In the genomic region with DNA sequence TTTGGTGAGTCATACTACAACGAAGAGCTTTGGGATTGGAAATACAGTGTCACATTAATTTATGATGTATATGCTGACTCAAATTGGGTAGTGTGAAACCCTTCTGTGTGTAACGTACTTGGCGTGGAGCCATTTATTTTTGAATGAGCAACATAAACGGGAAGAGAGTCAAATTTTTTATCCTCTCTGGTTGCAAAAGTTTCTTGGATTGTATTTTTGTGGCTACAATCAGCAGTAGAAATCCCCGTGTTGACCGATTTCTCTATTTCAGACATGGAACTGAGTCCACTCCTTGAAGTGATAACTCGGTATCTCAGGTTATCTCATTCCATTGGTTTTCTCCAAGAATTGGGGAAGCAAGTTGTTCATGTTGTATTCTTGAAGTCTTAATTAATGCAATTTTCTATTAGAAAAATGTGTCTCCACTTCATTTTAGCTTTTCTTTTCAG, we compare ENCODE assay signal across 8 mouse cellular contexts. TPM values are rescaled to one million over a fixed set of nuclear protein-coding genes. Genes with fewer than 3 reads are reported as not detected.
A peak's percentile ranks its signal among the peaks of the same experiment; 100 is the strongest.
DNase-seq lines count a peak whose midpoint lies in the region; ATAC-seq and TF ChIP-seq lines count a peak whose summit lies in the region.

No protein-coding gene starts in this region.

- H3K36me3 ChIP-seq in embryonic facial prominence, embryonic 12.5 days: no peaks in the 10 kb centered on the region
- H3K36me3 ChIP-seq in limb, embryonic 12.5 days: no peaks in the 10 kb centered on the region; the same call in 1 of the 2 replicates
- H3K36me3 ChIP-seq in neural tube, embryonic 14.5 days (ENCODE audit: control insufficient read depth, insufficient read depth, low read length): no peaks in the 10 kb centered on the region

- no peaks in the 10 kb centered on the region for H3K27me3 ChIP-seq in embryonic facial prominence, embryonic 12.5 days
- H3K27me3 ChIP-seq in limb, embryonic 12.5 days: no peaks in the 10 kb centered on the region
- no peaks in the 10 kb centered on the region for H3K27me3 ChIP-seq in neural tube, embryonic 14.5 days (ENCODE audit: control insufficient read depth, insufficient read depth, low read length)

- ATAC-seq in embryonic facial prominence, embryonic 12.5 days (ENCODE audit: insufficient number of reproducible peaks, insufficient read depth, low FRiP score, low TSS enrichment): no peak
- no peak for ATAC-seq in limb, embryonic 12.5 days (ENCODE audit: insufficient number of reproducible peaks, insufficient read depth, low FRiP score, low TSS enrichment, low read depth)
- no peak for ATAC-seq in neural tube, embryonic 14.5 days (ENCODE audit: low read depth)
- no peak for ATAC-seq in megakaryocyte-erythroid progenitor cell, adult 5-6 weeks (replicated peaks; ENCODE audit: low FRiP score, low TSS enrichment, poor library complexity, severe bottlenecking)

- no peak for TF ChIP-seq POLR2A in lung, adult 2 months (IDR thresholded peaks at IDR 0.05; ENCODE audit: borderline replicate concordance, extremely low read depth, low read depth, low read length)

- H3K4me2 ChIP-seq in embryonic facial prominence, embryonic 12.5 days (replicated peaks): peak overlapping the region; percentile 83
- H3K4me2 ChIP-seq in limb, embryonic 12.5 days: peak overlapping the region; percentile 86
- H3K4me2 ChIP-seq in neural tube, embryonic 14.5 days (ENCODE audit: low read depth, low read length): peak overlapping the region; percentile 89

- no peak for TF ChIP-seq CTCF in lung, adult 2 months (IDR thresholded peaks at IDR 0.05; ENCODE audit: insufficient read depth, low read length)

- H3K4me1 ChIP-seq in lung, adult 2 months (ENCODE audit: control insufficient read depth, insufficient read depth, low read length): peaks cover 29% of the 10 kb centered on the region
- H3K4me1 ChIP-seq in embryonic facial prominence, embryonic 12.5 days: peaks cover 17% of the 10 kb centered on the region
- peaks cover 24% of the 10 kb centered on the region for H3K4me1 ChIP-seq in limb, embryonic 12.5 days (replicated peaks)
- peaks cover 18% of the 10 kb centered on the region for H3K4me1 ChIP-seq in neural tube, embryonic 14.5 days (ENCODE audit: control insufficient read depth, insufficient read depth, low read length)

- DNase-seq in lung, adult 2 months: no peak
- no peak for DNase-seq in lung, postnatal 4 days
- no peak for DNase-seq in layer of hippocampus, postnatal 36 days
- no peak for DNase-seq in layer of hippocampus, adult 18-20 months (ENCODE audit: low spot score in 2 of 2)

- 1% methylated on average over 7 of the region's 7 CpGs for WGBS in lung, adult 2 months
- 7% methylated on average over 7 of the region's 7 CpGs for WGBS in embryonic facial prominence, embryonic 12.5 days
- WGBS in limb, embryonic 12.5 days: 6% methylated on average over 7 of the region's 7 CpGs
- WGBS in neural tube, embryonic 14.5 days: 8% methylated on average over 7 of the region's 7 CpGs

- peak overlapping the region; percentile 91 for H3K4me3 ChIP-seq in lung, adult 2 months (replicated peaks; ENCODE audit: extremely low read depth, low read depth, low read length)
- peak overlapping the region; percentile 98 for H3K4me3 ChIP-seq in embryonic facial prominence, embryonic 12.5 days
- peak overlapping the region; percentile 95 for H3K4me3 ChIP-seq in limb, embryonic 12.5 days (replicated peaks)
- H3K4me3 ChIP-seq in neural tube, embryonic 14.5 days (ENCODE audit: low read depth, low read length): peak overlapping the region; percentile 100

- peak overlapping the region; percentile 99 for H3K9ac ChIP-seq in embryonic facial prominence, embryonic 12.5 days
- peak overlapping the region; percentile 99 for H3K9ac ChIP-seq in limb, embryonic 12.5 days (replicated peaks)
- H3K9ac ChIP-seq in neural tube, embryonic 14.5 days (replicated peaks; ENCODE audit: low read depth, low read length): peak overlapping the region; percentile 98

- H3K9me3 ChIP-seq in embryonic facial prominence, embryonic 12.5 days: no peaks in the 10 kb centered on the region
- H3K9me3 ChIP-seq in limb, embryonic 12.5 days: no peaks in the 10 kb centered on the region
- H3K9me3 ChIP-seq in neural tube, embryonic 14.5 days (ENCODE audit: control insufficient read depth, low read length): no peaks in the 10 kb centered on the region

- no peak overlapping the region for H3K27ac ChIP-seq in embryonic facial prominence, embryonic 12.5 days
- peak overlapping the region; percentile 99 for H3K27ac ChIP-seq in limb, embryonic 12.5 days
- peak overlapping the region; percentile 100; the same call in 1 of the 2 replicates for H3K27ac ChIP-seq in neural tube, embryonic 14.5 days (ENCODE audit: low read depth, low read length)

RNA-seq across cellular contexts. Expression of a gene that starts 1.3 kb away (rescaled TPM):
- polyA plus RNA-seq in lung, adult 2 months (2012; rRNA removed): 18.3 and 32.4 TPM in 2 replicates
- polyA plus RNA-seq in embryonic facial prominence, embryonic 12.5 days (2016; fragmentation: Nextera tagmentation; extraction: Ambion mirVana): 106 and 108 TPM in 2 replicates
- polyA plus RNA-seq in limb, embryonic 12.5 days (2016; fragmentation: Nextera tagmentation; extraction: Ambion mirVana): 107 and 108 TPM in 2 replicates
- polyA plus RNA-seq in neural tube, embryonic 14.5 days (2014; fragmentation: Nextera tagmentation; extraction: Ambion mirVana): 167 and 175 TPM in 2 replicates
- total RNA-seq in layer of hippocampus, postnatal 36 days (2021): 100 to 1,000 TPM; 112 to 117 TPM
- 65.6 and 66.8 TPM in 2 replicates for total RNA-seq in megakaryocyte-erythroid progenitor cell, adult 5-6 weeks (2014; fragmentation: Nextera tagmentation)
- total RNA-seq in megakaryocyte-erythroid progenitor cell, adult 5-6 weeks (2017): 103 and 104 TPM in 2 replicates
- total RNA-seq in layer of hippocampus, adult 18-20 months (2021): 100 to 1,000 TPM; 107 to 108 TPM

RNA-seq across cellular contexts. Expression of a gene that starts 45.5 kb away (rescaled TPM):
- polyA plus RNA-seq in lung, adult 2 months (2012; rRNA removed): not detected in 2 replicates
- polyA plus RNA-seq in embryonic facial prominence, embryonic 12.5 days (2016; fragmentation: Nextera tagmentation; extraction: Ambion mirVana): not detected in 2 replicates
- not detected in 2 replicates for polyA plus RNA-seq in limb, embryonic 12.5 days (2016; fragmentation: Nextera tagmentation; extraction: Ambion mirVana)
- not detected in 2 replicates for polyA plus RNA-seq in neural tube, embryonic 14.5 days (2014; fragmentation: Nextera tagmentation; extraction: Ambion mirVana)
- not detected for total RNA-seq in layer of hippocampus, postnatal 36 days (2021)
- not detected in 2 replicates for total RNA-seq in megakaryocyte-erythroid progenitor cell, adult 5-6 weeks (2014; fragmentation: Nextera tagmentation)
- total RNA-seq in megakaryocyte-erythroid progenitor cell, adult 5-6 weeks (2017): not detected in 2 replicates
- not detected for total RNA-seq in layer of hippocampus, adult 18-20 months (2021)
